Mouse (Mus musculus): ENCODE data around the gene Arhgef12.
A peak's percentile ranks its signal among the peaks of the same experiment; 100 is the strongest.

DNA sequence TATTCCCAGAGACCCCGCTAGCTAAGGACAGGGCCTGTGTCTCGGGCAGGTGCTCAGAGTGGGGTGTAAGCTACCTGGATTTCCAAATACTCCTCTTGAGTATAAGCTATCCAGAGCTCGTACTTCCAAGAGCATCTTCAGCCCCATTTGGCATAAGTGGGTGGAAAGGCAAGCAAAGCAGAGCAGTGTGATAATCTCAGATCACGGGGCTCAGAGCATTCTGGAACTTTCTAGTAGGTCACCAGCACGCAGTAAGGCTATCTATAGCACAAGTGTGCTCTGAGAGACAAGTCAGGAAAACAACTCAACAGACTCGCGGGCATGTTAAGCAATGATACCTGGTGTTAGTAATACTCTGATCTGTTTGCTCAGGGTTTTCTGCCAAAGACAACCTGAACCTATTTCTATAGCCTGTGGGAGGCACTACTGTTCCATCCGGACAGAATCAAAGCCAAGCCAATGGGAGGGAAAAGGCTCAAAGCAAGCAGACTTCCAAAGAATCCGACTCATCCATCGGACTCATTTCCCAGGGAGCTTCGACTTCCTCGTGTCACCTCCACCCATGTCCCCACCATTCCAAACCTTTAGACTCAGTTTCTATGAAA lies 37.3 kb upstream of the Arhgef12 start:
- TF ChIP-seq GATA1 (IDR thresholded peaks at IDR 0.05; ENCODE audit: low read depth, low read length): no peak
- peak in 1 of 3 experiments; percentile 12; a peak in 2 of 6 replicates for TF ChIP-seq CTCF (IDR thresholded peaks at IDR 0.05 in 2 of 3, conservative IDR thresholded peaks at IDR 0.05 in 1 of 3; ENCODE audit: control insufficient read depth in 1 of 3, insufficient read depth in 1 of 3, low read depth in 2 of 3, low read length in 3 of 3, poor library complexity in 1 of 3, severe bottlenecking in 1 of 3)
- no peak; the same call in none of the 2 replicates for TF ChIP-seq RAD21 (IDR thresholded peaks at IDR 0.05; ENCODE audit: low read depth, low read length)
- no peak for TF ChIP-seq MYB (IDR thresholded peaks at IDR 0.05; ENCODE audit: low read depth, low read length)
- no peak for TF ChIP-seq NRF1 (IDR thresholded peaks at IDR 0.05; ENCODE audit: insufficient read depth, low read depth, low read length, poor library complexity, severe bottlenecking)
- TF ChIP-seq MAX (IDR thresholded peaks at IDR 0.05; ENCODE audit: low read length): no peak
- no peak for TF ChIP-seq USF1 (IDR thresholded peaks at IDR 0.05; ENCODE audit: low read depth, low read length)
- no peak for TF ChIP-seq MYC (IDR thresholded peaks at IDR 0.05; ENCODE audit: low read depth, low read length)
- no peak for TF ChIP-seq MEF2A (IDR thresholded peaks at IDR 0.05; ENCODE audit: extremely low read depth, insufficient replicate concordance, low read depth, low read length, poor library complexity, severe bottlenecking)
- TF ChIP-seq TCF12 (IDR thresholded peaks at IDR 0.05; ENCODE audit: low read depth, low read length): no peak
- TF ChIP-seq POLR2A (IDR thresholded peaks at IDR 0.05; ENCODE audit: control insufficient read depth in 1 of 2, insufficient read depth in 1 of 2, low read depth in 1 of 2, low read length in 2 of 2, poor library complexity in 1 of 2): no peak

All from MEL (cell line).